Mouse (Mus musculus) megakaryocyte, embryonic 14.5 days (primary cell): ENCODE results near the gene Avpr2.

Source experiments
- FLI1 ChIP-seq: IDR thresholded peaks from 2 replicates; pipeline ENCODE4 v1.6.1; 2012; ENCODE audit warnings: low read length, inconsistent platforms, mixed read lengths
- GATA1 ChIP-seq: IDR thresholded peaks from 3 replicates; pipeline ENCODE4 v1.6.1; 2012; ENCODE audit warnings: mixed read lengths, low read length, inconsistent platforms, borderline replicate concordance

- TF ChIP-seq GATA1, result no peak
- TF ChIP-seq FLI1, result no peak
Measured at GRCm38 (mm10) chrX:73855087-73855408, 36.9 kb upstream of the Avpr2 start.
